Mouse (Mus musculus) olfactory bulb, adult 2 months (tissue): ENCODE results near the gene Bmyc. TPM values are rescaled to one million over a fixed set of nuclear protein-coding genes. Genes with fewer than 3 reads are reported as not detected.
"Not testable (repeated sequence)": the region's sequence is repeated elsewhere in the genome, so short reads cannot be mapped to it uniquely, and the experiment has no call there.

ENCODE experiments used
- H3K27ac ChIP-seq: fragments of 200-500 bp; 2 replicates; pipeline ENCODE4 v1.5.1; 2012; ENCODE audit warnings: low read depth, low read length; ENCODE audit not compliant: insufficient read depth
- H3K4me1 ChIP-seq: fragments of 200-500 bp; 2 replicates; pipeline ENCODE4 v1.6.1; 2012; ENCODE audit warnings: low read length; ENCODE audit not compliant: control insufficient read depth, insufficient read depth
- H3K4me3 ChIP-seq: fragments of 200-500 bp; 2 replicates; pipeline ENCODE4 v1.5.1; 2012; ENCODE audit warnings: mild to moderate bottlenecking, low read depth, low read length, moderate library complexity; ENCODE audit not compliant: insufficient read depth
- CTCF ChIP-seq: fragments of 200-500 bp; IDR thresholded peaks from 2 replicates; pipeline ENCODE4 v1.5.1; 2012; ENCODE audit warnings: low read depth, mild to moderate bottlenecking, low read length, moderate library complexity; ENCODE audit not compliant: insufficient read depth
- POLR2A ChIP-seq: fragments of 200-500 bp; IDR thresholded peaks from 2 replicates; pipeline ENCODE4 v1.6.1; 2012; ENCODE audit warnings: mild to moderate bottlenecking, low read depth, low read length, moderate library complexity; ENCODE audit not compliant: insufficient read depth
- WGBS: fragments of 180-500 bp; shearing (Covaris S2); methylation state at CpG from one replicate; pipeline ENCODE4 v1.1.7; 2018; 5-methylcytosine and 5-hydroxymethylcytosine counted together
- polyA plus RNA-seq: library from polyadenylated mRNA; stranded (reverse); fragments of >200 nt; gene quantifications from 2 replicates; pipeline ENCODE4 v1.2.4, GENCODE M21; 2012; ENCODE audit warnings: low replicate concordance; ENCODE audit not compliant: missing spikeins, insufficient read depth, insufficient read length

Gene Bmyc
- polyA plus RNA-seq, 1 experiment = not detected

DNA sequence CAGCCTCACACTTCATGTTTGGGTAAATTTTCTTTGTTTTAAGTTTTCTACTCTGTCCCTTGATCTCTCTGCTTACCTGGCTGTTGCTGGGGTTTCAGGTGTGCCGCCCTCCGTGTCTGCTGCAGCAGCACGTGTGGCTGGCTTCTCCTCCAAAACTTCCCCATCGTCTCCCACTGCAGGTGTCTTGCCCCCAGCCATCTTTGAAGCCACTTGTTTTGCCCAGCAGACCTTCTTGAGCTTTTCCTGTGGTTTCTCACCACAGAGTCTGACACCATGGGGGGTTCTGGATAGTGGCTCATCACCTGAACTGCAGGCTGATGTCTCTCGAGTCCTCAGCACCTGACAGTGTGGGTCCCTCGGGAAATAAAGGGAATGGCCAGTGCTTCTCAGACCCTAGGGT is 27.0 kb upstream of the Bmyc start:
- H3K4me1 ChIP-seq = no peaks in the 10 kb centered on the region
- WGBS = 91% methylated on average over 6 of the region's 6 CpGs
- H3K4me3 ChIP-seq = no peak overlapping the region
- TF ChIP-seq CTCF (no peak), POLR2A (no peak)
- H3K27ac ChIP-seq = no peak overlapping the region

DNA sequence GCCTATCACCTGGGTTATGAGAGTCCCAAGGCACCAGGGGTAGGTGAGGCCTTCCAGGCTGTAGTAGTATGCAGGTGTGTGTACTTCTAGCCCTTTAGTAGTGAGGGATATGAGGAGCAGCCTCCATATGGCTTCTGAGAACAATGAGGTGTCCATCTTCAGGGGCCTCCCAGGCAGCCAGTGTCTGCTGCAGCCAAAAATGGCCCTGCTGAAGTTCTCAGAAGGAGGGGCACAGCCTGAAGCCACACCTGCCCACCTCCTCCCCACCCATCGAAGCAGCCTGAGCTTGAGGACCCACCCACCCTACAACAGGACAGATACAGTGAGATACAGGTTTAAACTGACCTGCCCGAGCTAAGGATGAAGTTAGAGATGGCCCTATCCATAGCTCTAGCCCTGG is 24.1 kb upstream of the Bmyc start, which contains the start of gene Lcn10:
Gene Lcn10, plus strand, starts transcription at position 301 of the 400 bp plus-strand sequence.
- TF ChIP-seq CTCF (no peak), POLR2A (no peak)
- Histone ChIP-seq H3K4me1 (no peaks in the 10 kb centered on the region), H3K27ac (no peak within 1 kb of the TSS), H3K4me3 (no peak within 1 kb of the TSS)
- 73% methylated on average over 2 of the region's 2 CpGs for WGBS

DNA sequence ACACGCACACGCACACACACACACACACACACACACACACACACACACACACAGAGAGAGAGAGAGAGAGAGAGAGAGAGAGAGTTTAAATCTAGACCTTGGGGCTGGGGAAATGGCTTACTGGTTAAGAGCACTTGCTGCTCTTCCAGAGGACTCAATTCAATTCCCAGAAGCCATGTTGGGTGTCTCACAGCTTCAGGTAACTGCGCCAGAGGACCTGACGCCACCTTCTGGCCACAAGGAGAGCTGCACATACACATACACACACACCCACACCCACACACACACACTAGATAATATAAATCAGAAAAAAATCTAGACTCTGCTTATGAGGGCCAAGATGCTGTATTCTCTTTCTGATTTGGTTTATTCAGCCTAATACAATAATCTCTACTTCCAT is 19.6 kb upstream of the Bmyc start:
- Histone ChIP-seq H3K4me1 (no peaks in the 10 kb centered on the region), H3K27ac (no peak overlapping the region), H3K4me3 (no peak overlapping the region)
- TF ChIP-seq POLR2A = no peak
- no peak for TF ChIP-seq CTCF
- WGBS = 68% methylated on average over 4 of the region's 4 CpGs

DNA sequence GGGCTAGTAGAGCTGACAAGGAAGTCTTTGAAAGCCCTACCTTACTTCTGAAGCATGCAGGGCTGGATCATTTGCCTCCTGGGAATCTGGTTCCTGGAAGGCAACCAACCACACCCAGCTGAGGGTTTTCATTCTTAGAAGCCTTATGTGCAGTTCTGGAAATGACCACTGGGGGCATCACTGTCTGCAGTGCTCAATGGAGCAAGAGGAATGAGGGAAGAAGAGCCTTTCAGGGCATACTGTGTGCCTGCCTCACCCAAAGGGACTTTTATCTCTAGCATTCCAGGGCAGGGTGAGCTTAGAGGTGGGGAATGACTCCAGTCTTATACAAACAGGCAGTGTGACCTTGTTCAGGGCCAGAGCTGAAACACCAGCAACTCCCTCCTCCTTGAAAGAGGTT is 11.9 kb upstream of the Bmyc start:
- Histone ChIP-seq H3K27ac (no peak overlapping the region), H3K4me3 (no peak overlapping the region)
- TF ChIP-seq CTCF (peak; percentile 49; the same call in 1 of the 2 replicates), POLR2A (no peak)

GRCm38 (mm10) chr2:25696951-25697350 is 9.6 kb upstream of the Bmyc start:
- no peak for TF ChIP-seq POLR2A
- TF ChIP-seq CTCF = no peak
- WGBS = 63% methylated on average over 4 of the region's 4 CpGs
- H3K4me1 ChIP-seq = no peaks in the 10 kb centered on the region
- H3K4me3 ChIP-seq = no peak overlapping the region
- H3K27ac ChIP-seq = no peak overlapping the region

More for the DNA sequence above, 11.9 kb upstream of the Bmyc start:
- no peaks in the 10 kb centered on the region for H3K4me1 ChIP-seq

DNA sequence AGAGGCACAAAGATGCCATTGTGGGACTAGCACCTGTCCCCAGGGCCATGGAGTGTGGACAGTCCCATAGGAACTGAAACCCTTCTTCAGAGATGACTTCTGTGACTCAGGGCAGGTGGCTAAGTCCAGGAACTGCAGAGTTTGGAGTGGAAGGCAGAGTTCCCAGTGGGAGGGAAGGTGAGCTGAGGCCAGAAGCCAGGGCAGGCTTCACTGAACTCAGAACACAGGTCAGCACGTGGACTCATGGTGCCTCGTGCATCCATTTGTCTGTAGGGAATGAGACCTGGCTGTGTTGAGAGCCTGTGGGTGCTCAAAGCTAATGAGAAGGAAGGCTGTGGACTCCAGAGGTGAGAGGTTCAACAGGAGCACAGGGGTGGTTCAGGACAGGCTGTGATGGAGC is 7.8 kb upstream of the Bmyc start:
- Histone ChIP-seq H3K4me3 (no peak overlapping the region), H3K27ac (no peak overlapping the region), H3K4me1 (no peaks in the 10 kb centered on the region)
- TF ChIP-seq POLR2A (no peak), CTCF (no peak)
- WGBS = 94% methylated on average over 2 of the region's 2 CpGs

GRCm38 (mm10) chr2:25699743-25700142 is 6.8 kb upstream of the Bmyc start, which contains the start of gene Obp2a:
TSS of gene Obp2a (plus strand) at chr2:25700043.
- H3K4me1 ChIP-seq, H3K4me3 ChIP-seq, H3K27ac ChIP-seq: not testable (repeated sequence)
- 85% methylated on average over 3 of the region's 3 CpGs for WGBS

DNA sequence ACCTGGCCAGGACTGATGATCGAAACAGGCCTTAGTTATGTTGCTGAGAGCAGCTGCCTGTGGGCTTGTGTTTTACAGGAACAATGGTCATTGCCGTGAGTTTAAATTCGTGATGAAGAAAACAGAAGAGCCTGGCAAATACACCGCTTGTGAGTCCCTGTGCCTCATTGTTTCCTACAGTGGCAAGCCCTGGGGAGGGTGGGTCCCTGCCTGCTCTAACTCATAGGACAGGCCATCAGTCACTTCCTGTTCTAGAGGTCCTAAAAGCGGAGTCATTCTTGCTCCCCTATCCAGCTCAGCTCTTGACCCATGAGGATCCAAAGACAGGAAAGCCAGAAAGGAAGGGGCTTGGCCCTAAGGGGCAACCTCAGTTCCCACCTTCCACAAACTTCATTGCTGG is 5.5 kb upstream of the Bmyc start:
- no peak for TF ChIP-seq CTCF
- no peak for TF ChIP-seq POLR2A
- Histone ChIP-seq H3K27ac (no peak overlapping the region), H3K4me1 (no peaks in the 10 kb centered on the region), H3K4me3 (no peak overlapping the region)
- WGBS = 78% methylated on average over 5 of the region's 5 CpGs

GRCm38 (mm10) chr2:25703706-25704105 is 2.8 kb upstream of the Bmyc start:
- WGBS = 90% methylated on average over 4 of the region's 4 CpGs
- Histone ChIP-seq H3K4me3 (no peak overlapping the region), H3K4me1 (peaks cover 8% of the 10 kb centered on the region), H3K27ac (no peak overlapping the region)
- TF ChIP-seq CTCF (no peak), POLR2A (no peak)

DNA sequence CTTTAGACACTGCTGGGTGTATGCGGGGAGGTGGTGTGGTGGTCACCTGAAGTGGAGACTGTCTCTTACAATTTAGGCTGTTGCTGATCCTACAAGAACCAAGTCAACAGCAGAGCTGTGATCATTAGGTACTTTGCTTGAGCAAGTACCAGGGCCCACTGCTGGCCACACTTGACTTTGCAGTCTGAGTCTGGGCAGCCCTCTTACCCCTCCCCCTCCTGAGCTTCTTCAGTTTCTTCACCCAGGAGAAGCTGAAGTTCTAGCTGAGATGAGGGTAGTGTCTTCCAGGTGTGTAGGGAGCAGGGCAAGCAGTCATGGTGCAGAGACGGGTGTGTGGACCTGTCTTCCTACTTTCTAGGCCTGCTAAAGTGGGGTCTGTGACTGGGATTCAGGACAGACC is 1.6 kb downstream of the Bmyc start:
- Histone ChIP-seq H3K27ac (0 out of 2 replicates have a peak overlapping the region, but pooled peaks have one; percentile 22), H3K4me3 (peak overlapping the region; percentile 25), H3K4me1 (peaks cover 21% of the 10 kb centered on the region)
- TF ChIP-seq CTCF = no peak
- no peak for TF ChIP-seq POLR2A
- 84% methylated on average over 2 of the region's 2 CpGs for WGBS

DNA sequence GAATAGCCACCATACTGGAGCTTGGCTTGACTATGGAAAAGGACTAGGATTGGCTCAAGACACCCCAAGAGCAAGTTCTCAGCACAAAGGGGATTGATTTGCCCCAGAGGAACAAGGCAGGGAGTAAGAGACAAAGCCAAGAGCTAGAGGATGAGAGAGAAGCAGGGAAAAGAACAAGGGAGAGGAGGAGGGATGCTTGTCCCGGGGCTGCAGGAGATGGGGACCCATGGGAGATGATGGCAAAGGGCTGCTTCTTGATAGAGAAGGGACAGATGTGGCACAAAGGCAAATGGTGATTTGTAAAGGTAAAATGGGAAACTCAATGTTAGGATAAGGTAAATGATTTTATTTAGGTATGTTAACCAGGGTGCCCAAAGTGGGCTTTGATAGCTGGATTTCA is 2.5 kb downstream of the Bmyc start:
- 96% methylated on average over 1 of the region's 1 CpGs for WGBS
- not testable (repeated sequence) for H3K4me3 ChIP-seq
- H3K4me1 ChIP-seq = peaks cover 21% of the 10 kb centered on the region
- peak overlapping the region; percentile 38 for H3K27ac ChIP-seq

- 39% methylated on average over 2 of the region's 2 CpGs for WGBS
- H3K4me1 ChIP-seq = peaks cover 21% of the 10 kb centered on the region
- H3K27ac ChIP-seq = 0 out of 2 replicates have a peak overlapping the region, but pooled peaks have one; percentile 60
- not testable (repeated sequence) for H3K4me3 ChIP-seq
Observed at GRCm38 (mm10) chr2:25709791-25710190, 3.3 kb downstream of the Bmyc start.

DNA sequence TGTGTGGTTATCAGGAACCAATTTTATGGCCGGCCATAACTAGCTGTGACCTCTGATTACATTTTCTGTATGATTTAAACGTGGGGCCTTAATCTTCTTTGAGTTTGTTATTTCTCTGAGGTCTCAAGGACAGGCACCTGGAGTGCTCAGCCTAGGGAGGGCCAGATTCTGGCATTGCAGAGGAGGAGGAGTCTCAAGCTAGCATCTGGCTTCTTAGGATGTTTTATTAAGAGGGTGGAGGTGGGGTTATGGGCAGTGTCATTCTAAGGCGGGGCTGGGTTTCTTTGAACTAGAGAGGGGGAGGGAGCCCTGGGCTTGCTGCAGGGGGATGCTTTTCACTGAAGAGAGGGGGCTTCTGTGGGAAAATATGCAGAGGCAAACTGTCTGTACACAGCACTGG is 5.1 kb downstream of the Bmyc start:
- H3K4me3 ChIP-seq, H3K27ac ChIP-seq: not testable (repeated sequence)
- peaks cover 21% of the 10 kb centered on the region for H3K4me1 ChIP-seq
- WGBS = 17% methylated on average over 3 of the region's 3 CpGs
